Mouse (Mus musculus): Measurements from ENCODE around the gene Ubxn11.

DNA sequence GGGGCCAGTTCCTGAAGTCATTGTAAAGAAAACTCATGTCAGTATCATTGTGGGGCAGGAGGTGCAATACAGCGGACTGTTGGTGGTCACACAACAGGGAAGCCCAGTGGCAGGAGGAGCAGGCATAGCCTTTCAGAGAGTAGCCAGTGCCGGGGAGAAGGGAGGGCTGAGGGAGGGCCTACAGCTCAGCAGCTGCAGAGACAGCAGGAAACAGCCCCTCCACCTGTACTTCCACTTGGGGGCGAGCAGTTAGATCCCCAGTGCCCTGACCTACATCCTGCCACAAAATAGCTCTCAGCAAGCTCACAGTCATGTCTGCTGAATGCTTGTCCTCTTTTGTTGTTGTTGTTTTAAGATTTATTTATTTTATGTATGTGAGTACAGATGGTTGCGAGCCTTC, 19.2 kb downstream of the Ubxn11 start:
- TF ChIP-seq CTCF (IDR thresholded peaks at IDR 0.05; ENCODE audit: control insufficient read depth, insufficient read depth, insufficient replicate concordance, low read depth, low read length) (no peak), POLR2A (IDR thresholded peaks at IDR 0.05; ENCODE audit: control insufficient read depth, low read depth, low read length) (no peak)
